Mouse (Mus musculus) neural tube, embryonic 12.5 days (tissue): ENCODE results near the gene Trnau1ap. TPM values are rescaled to one million over a fixed set of nuclear protein-coding genes. Genes with fewer than 3 reads are reported as not detected.

ENCODE experiments used
- polyA plus RNA-seq: library from polyadenylated mRNA; unstranded; fragments of >200 nt; fragmentation: Nextera tagmentation; extraction: Ambion mirVana; gene quantifications from 2 replicates; pipeline ENCODE4 v1.2.1, GENCODE M21; 2016

Gene Trnau1ap
- polyA plus RNA-seq, 1 experiment from 2014 or later = 77.1 TPM

Other genes starting within 250 kb of the Trnau1ap start
- gene Oprd1, start 185.1 kb downstream of the Trnau1ap start, polyA plus RNA-seq = 0.49 and 0.56 TPM in 2 replicates
- gene Ythdf2, start 117.2 kb downstream of the Trnau1ap start, polyA plus RNA-seq = 155 and 158 TPM in 2 replicates
- 41.9 and 45.4 TPM in 2 replicates for gene Gmeb1, start 67.9 kb downstream of the Trnau1ap start, polyA plus RNA-seq
- gene Taf12, start 55.2 kb downstream of the Trnau1ap start, polyA plus RNA-seq = 48.6 and 55.8 TPM in 2 replicates
- 1.0 and 1.2 TPM in 2 replicates for gene Rab42, start 26.2 kb downstream of the Trnau1ap start, polyA plus RNA-seq
- 71.0 and 75.8 TPM in 2 replicates for gene Rcc1, start 24.1 kb upstream of the Trnau1ap start, polyA plus RNA-seq
- 16.2 and 18.3 TPM in 2 replicates for gene Phactr4, start 93.0 kb upstream of the Trnau1ap start, polyA plus RNA-seq
- gene Med18, start 134.4 kb upstream of the Trnau1ap start, polyA plus RNA-seq = 18.8 and 24.2 TPM in 2 replicates
- gene Sesn2, start 181.0 kb upstream of the Trnau1ap start, polyA plus RNA-seq = 10.2 and 10.3 TPM in 2 replicates
- gene Atpif1, start 204.1 kb upstream of the Trnau1ap start, polyA plus RNA-seq = 1,288 and 1,313 TPM in 2 replicates
- 167 and 191 TPM in 2 replicates for gene Dnajc8, start 206.0 kb upstream of the Trnau1ap start, polyA plus RNA-seq
- gene Ptafr, start 234.5 kb upstream of the Trnau1ap start, polyA plus RNA-seq = 0.64 and 0.66 TPM in 2 replicates